Mouse (Mus musculus) neural tube, embryonic 15.5 days (tissue): ENCODE data around the gene Myo9a. TPM values are rescaled to one million over a fixed set of nuclear protein-coding genes. Genes with fewer than 3 reads are reported as not detected.
"Not testable (repeated sequence)": the region's sequence is repeated elsewhere in the genome, so short reads cannot be mapped to it uniquely, and the experiment has no call there.

ENCODE experiments used
- ATAC-seq: fragments of 200-750 bp; cut with Nextera tagmentation; 2 replicates; pipeline ENCODE4 v1.8.0; 2017; ENCODE audit warnings: mild to moderate bottlenecking, moderate TSS enrichment, moderate library complexity; ENCODE audit not compliant: low FRiP score
- H3K27ac ChIP-seq: fragments of 300-500 bp; sonication (generic); replicated peaks from 2 replicates; pipeline ENCODE4 v1.5.1; 2015; ENCODE audit warnings: mild to moderate bottlenecking, inconsistent platforms
- H3K27me3 ChIP-seq: fragments of 300-500 bp; sonication (generic); replicated peaks from 2 replicates; pipeline ENCODE4 v1.6.1; 2015; ENCODE audit warnings: inconsistent platforms
- H3K36me3 ChIP-seq: fragments of 300-500 bp; sonication (generic); 2 replicates; pipeline ENCODE4 v1.6.1; 2015; ENCODE audit warnings: inconsistent platforms
- H3K4me1 ChIP-seq: fragments of 300-500 bp; sonication (generic); 2 replicates; pipeline ENCODE4 v1.6.1; 2015; ENCODE audit warnings: inconsistent platforms
- H3K4me2 ChIP-seq: fragments of 300-500 bp; sonication (generic); 2 replicates; pipeline ENCODE4 v1.6.1; 2015; ENCODE audit warnings: inconsistent platforms, mild to moderate bottlenecking, moderate library complexity
- H3K4me3 ChIP-seq: fragments of 300-500 bp; sonication (generic); replicated peaks from 2 replicates; pipeline ENCODE4 v1.5.1; 2015; ENCODE audit warnings: mild to moderate bottlenecking, inconsistent platforms
- H3K9ac ChIP-seq: fragments of 300-500 bp; sonication (generic); replicated peaks from 2 replicates; pipeline ENCODE4 v1.6.1; 2015; ENCODE audit warnings: mild to moderate bottlenecking, inconsistent platforms
- H3K9me3 ChIP-seq: fragments of 300-500 bp; sonication (generic); replicated peaks from 2 replicates; pipeline ENCODE4 v1.6.1; 2016; ENCODE audit warnings: inconsistent platforms
- WGBS: fragments of 180-500 bp; shearing (Covaris S2); methylation state at CpG from one replicate; pipeline ENCODE4 v1.1.7; 2015; ENCODE audit warnings: mixed read lengths; 5-methylcytosine and 5-hydroxymethylcytosine counted together
- polyA plus RNA-seq: library from polyadenylated mRNA; unstranded; fragments of >200 nt; fragmentation: Nextera tagmentation; extraction: Ambion mirVana; gene quantifications from 2 replicates; pipeline ENCODE4 v1.2.1, GENCODE M21; 2015

Gene Myo9a
- polyA plus RNA-seq, 1 experiment from 2014 or later = 23.8 TPM

DNA sequence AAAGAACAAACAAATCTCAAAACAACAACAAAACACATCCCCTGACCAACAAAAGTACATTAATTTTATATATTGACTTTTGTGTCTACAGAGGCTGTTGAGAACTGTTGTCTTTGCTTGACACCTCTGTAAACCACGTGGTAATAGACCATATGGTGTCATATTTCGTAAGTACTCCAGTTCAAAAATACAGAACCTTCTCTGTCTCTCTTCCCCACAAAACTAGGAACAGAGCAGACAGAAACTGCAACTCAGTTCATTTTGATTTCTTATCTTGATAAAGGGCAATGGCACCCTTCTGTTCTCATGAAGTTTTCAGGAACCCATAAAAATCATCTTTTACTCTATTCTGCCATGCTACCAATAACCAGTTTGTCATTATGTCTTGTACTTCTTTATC, 4.5 kb downstream of the Myo9a start:
- Histone ChIP-seq H3K9ac (no peak overlapping the region), H3K9me3 (no peaks in the 10 kb centered on the region), H3K4me2 (no peak overlapping the region), H3K27me3 (no peaks in the 10 kb centered on the region), H3K36me3 (no peaks in the 10 kb centered on the region), H3K4me1 (peaks cover 4% of the 10 kb centered on the region), H3K27ac (no peak overlapping the region), H3K4me3 (no peak overlapping the region)
- 69% methylated on average over 2 of the region's 2 CpGs for WGBS
- ATAC-seq = no peak

DNA sequence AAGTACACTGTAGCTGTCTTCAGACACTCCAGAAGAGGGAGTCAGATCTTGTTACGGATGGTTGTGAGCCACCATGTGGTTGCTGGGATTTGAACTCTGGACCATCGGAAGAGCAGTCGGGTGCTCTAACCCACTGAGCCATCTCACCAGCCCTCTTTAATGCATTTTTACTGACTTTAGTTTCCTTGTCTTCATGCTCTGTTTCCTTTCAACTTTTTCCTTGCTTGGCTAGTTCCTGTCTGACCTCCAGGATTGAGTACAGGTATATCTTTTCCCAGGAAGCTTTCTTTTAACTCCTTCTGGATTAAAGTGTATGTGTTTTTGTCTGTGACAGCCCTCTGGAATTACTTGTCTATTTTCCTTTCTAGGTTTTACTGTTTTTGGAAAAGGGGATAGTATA, 6.3 kb downstream of the Myo9a start:
- not testable (repeated sequence) for H3K27ac ChIP-seq, H3K4me3 ChIP-seq, H3K9me3 ChIP-seq, ATAC-seq, H3K9ac ChIP-seq, H3K4me2 ChIP-seq, H3K4me1 ChIP-seq, H3K36me3 ChIP-seq, H3K27me3 ChIP-seq
- 91% methylated on average over 3 of the region's 3 CpGs for WGBS

DNA sequence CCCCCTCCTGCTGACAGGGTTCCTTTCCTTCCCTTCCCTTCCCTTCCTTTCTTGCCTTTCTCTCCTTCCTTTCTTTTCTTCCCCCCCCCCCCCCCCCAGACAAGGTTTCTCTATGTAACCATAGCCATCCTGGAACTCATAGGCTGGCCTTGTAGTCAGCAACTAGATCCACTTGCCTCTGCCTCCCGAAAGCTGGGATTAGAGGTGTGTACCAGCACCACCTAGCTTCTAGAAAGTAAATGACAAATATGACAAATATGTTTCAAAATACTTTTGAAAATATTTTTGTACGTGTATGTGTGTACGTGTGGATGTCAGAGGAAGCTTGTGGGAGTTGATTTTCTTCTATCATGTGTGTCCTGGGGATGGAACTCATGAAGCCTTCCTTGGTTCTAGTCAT, 9.8 kb downstream of the Myo9a start:
- Histone ChIP-seq H3K27ac (no peak overlapping the region), H3K4me1 (no peaks in the 10 kb centered on the region), H3K9me3 (no peaks in the 10 kb centered on the region), H3K4me2 (no peak overlapping the region), H3K9ac (no peak overlapping the region), H3K36me3 (no peaks in the 10 kb centered on the region), H3K27me3 (no peaks in the 10 kb centered on the region), H3K4me3 (no peak overlapping the region)
- WGBS = 83% methylated on average over 3 of the region's 3 CpGs
- no peak for ATAC-seq

DNA sequence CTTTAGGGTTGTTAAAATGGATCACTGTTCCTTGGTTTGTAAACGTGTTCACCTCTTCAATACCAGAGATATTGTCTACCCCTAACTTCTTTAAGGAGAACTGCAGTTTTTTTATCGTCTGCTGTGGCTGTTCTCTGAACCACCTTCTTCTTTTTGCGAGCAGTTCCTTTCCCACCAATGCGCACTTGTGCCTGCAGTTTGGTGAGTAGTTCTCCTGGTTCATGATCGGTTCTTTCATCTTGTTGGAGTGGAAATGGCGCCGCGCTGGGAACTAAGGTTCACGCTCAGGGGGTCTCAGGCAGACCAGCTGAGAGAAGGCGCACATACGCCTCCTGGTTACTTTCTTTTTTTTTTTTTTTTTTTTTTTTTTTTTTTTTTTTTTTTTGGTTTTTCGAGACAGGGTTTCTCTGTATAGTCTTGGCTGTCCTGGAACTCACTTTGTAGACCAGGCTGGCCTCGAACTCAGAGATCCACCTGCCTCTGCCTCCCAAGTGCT, 16.3 kb downstream of the Myo9a start:
- not testable (repeated sequence) for ATAC-seq, H3K4me3 ChIP-seq, H3K27me3 ChIP-seq, H3K4me1 ChIP-seq, H3K27ac ChIP-seq, H3K9ac ChIP-seq, H3K4me2 ChIP-seq, H3K36me3 ChIP-seq, H3K9me3 ChIP-seq
- WGBS = 92% methylated on average over 12 of the region's 13 CpGs

DNA sequence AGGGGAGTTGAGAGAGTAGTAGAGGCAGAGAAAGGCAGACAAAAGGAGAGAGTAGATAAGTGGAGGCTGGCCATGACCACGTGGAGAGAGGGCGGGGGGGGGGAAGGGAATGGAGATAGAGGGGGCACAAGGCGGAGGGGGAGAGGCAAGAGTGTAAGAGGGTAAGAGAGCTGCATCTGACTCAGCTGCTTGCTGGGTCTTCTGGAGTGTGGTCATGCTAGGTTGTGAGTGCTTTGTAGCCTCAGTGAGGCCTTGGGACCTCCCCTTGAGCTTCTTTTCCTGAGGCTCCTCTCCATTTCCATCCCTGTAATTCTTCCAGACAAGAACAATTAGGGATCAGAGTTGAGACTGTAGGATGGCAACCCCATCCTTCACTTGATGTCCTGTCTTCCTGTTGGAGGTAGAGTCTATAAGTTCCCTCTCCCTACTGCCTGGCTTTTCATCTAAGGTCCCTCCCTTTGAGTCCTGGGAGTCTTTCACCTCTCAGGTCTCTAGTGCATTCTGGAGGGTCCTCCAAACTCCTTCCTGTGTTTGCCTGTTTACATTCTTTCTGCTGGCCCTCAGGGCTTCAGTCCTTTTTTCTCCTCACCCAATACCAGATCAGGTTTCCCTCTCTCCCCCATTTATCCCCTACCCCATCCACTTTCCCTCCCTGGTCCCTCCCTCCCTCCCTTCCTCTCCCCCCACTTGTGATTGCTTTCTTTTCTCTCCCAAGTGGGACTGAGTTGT, 55.5 kb downstream of the Myo9a start:
- 79% methylated on average over 3 of the region's 3 CpGs for WGBS
- H3K4me3 ChIP-seq, H3K9me3 ChIP-seq, H3K9ac ChIP-seq, H3K27ac ChIP-seq, H3K4me1 ChIP-seq, H3K4me2 ChIP-seq, ATAC-seq, H3K27me3 ChIP-seq: not testable (repeated sequence)
- H3K36me3 ChIP-seq = peaks cover 32% of the 10 kb centered on the region

DNA sequence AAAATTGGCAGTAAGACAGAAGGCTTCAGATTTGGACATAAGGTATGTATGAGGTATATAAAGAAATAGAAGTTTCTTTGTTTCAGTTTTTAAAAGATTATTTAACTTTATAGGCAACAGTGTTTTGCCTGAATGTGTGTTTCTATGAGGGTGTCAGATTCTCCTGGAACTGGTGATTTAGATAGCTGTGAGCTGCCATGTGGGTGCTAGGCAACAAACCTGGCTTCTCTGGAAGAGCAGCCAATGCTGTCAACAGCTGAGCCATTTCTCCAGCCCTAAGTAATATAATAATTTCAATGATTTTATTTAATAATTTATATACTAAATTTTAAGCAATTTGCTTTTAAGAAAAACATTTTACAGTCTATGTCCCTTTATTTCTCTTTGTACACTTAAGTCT, 133.9 kb downstream of the Myo9a start:
- no peak overlapping the region for H3K4me3 ChIP-seq
- H3K9ac ChIP-seq = no peak overlapping the region
- no peak overlapping the region for H3K4me2 ChIP-seq
- H3K4me1 ChIP-seq = no peaks in the 10 kb centered on the region
- H3K36me3 ChIP-seq = peaks cover 13% of the 10 kb centered on the region
- H3K27ac ChIP-seq = no peak overlapping the region
- H3K27me3 ChIP-seq = no peaks in the 10 kb centered on the region
- H3K9me3 ChIP-seq = no peaks in the 10 kb centered on the region
- ATAC-seq = no peak

GRCm38 (mm10) chr9:59903382-59903781, 152.7 kb downstream of the Myo9a start:
- ATAC-seq = no peak
- no peak overlapping the region for H3K27ac ChIP-seq
- H3K9me3 ChIP-seq = no peaks in the 10 kb centered on the region
- no peak overlapping the region for H3K4me2 ChIP-seq
- no peaks in the 10 kb centered on the region for H3K4me1 ChIP-seq
- H3K4me3 ChIP-seq = no peak overlapping the region
- peaks cover 31% of the 10 kb centered on the region for H3K36me3 ChIP-seq
- 89% methylated on average over 1 of the region's 1 CpGs for WGBS
- no peak overlapping the region for H3K9ac ChIP-seq
- H3K27me3 ChIP-seq = no peaks in the 10 kb centered on the region

DNA sequence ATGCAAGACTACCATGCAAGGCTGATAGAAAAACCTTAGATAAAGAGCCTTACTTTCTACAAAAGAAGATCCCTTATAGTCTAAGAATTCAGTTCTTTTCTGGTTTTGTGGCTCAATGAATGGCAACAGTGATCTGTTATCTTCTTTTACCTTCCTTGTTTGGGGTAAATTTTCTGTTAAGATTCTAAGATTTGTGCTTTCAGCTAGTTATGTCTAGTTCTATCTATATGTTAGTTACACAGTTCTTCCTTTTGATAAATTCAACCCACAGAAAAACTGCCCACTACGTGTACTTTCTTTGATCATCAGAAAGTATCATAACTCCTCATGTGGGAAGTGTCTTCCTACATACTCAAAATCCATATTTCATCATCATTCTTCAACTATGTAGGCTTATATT, 164.1 kb downstream of the Myo9a start:
- WGBS = 91% methylated on average over 1 of the region's 1 CpGs
- Histone ChIP-seq H3K36me3 (peaks cover 24% of the 10 kb centered on the region), H3K27ac (no peak overlapping the region)

GRCm38 (mm10) chr9:59930248-59930647, 179.6 kb downstream of the Myo9a start:
- Histone ChIP-seq H3K4me3 (no peak overlapping the region), H3K36me3 (peaks cover 13% of the 10 kb centered on the region; the same call in 1 of the 2 replicates), H3K9me3 (no peaks in the 10 kb centered on the region), H3K27me3 (no peaks in the 10 kb centered on the region), H3K27ac (no peak overlapping the region), H3K4me2 (no peak overlapping the region), H3K9ac (no peak overlapping the region), H3K4me1 (no peaks in the 10 kb centered on the region)
- ATAC-seq = no peak
- 82% methylated on average over 3 of the region's 3 CpGs for WGBS

More for the DNA sequence above, 164.1 kb downstream of the Myo9a start:
- Histone ChIP-seq H3K4me1 (no peaks in the 10 kb centered on the region), H3K27me3 (no peaks in the 10 kb centered on the region), H3K4me2 (no peak overlapping the region), H3K9me3 (no peaks in the 10 kb centered on the region), H3K9ac (no peak overlapping the region), H3K4me3 (no peak overlapping the region)
- ATAC-seq = no peak

DNA sequence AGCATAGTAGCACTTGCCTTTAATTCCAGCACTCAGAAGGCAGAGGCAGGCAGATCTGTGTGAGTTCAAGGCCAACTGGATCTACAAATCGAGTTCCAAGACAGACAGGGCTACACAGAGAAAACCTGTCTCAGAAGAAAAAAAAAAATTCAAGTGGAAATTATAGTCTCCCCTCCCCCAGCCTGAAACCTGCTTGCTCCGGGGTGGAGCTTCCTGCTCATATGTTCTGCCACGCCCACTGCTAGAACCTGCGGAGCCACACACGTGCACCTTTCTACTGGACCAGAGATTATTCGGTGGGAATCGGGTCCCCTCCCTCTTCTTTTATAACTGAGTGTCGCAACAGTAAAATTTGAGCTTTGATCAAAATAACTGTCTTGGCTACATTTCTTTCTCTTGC, 185.2 kb downstream of the Myo9a start:
- not testable (repeated sequence) for H3K9ac ChIP-seq, H3K4me3 ChIP-seq, H3K9me3 ChIP-seq, H3K4me1 ChIP-seq, ATAC-seq, H3K4me2 ChIP-seq, H3K36me3 ChIP-seq, H3K27ac ChIP-seq, H3K27me3 ChIP-seq
- WGBS = 87% methylated on average over 8 of the region's 8 CpGs

DNA sequence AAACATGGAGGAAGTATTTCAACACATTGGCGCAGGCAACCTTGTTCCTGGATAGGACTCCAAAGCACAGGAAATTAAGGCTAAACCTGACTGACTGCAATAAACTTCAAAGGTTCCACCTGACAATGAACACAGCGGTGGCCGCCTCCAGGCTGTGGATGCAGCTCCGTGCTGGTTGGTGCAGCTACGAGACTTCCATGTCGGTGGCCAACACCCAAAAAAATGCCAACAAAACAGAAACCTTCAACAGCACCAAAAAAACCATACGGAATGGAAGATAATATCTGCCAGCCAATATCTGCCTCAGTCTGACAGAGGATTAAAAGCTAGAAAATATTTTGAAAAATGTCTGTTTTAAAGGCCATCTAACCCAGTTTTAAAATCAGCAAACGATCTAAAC, 187.8 kb downstream of the Myo9a start:
- Histone ChIP-seq H3K27me3 (no peaks in the 10 kb centered on the region), H3K36me3 (no peaks in the 10 kb centered on the region), H3K4me3 (no peak overlapping the region), H3K9ac (no peak overlapping the region), H3K4me2 (no peak overlapping the region), H3K27ac (no peak overlapping the region), H3K9me3 (no peaks in the 10 kb centered on the region), H3K4me1 (peaks cover 3% of the 10 kb centered on the region; the same call in 1 of the 2 replicates)
- 80% methylated on average over 8 of the region's 8 CpGs for WGBS
- ATAC-seq = no peak

DNA sequence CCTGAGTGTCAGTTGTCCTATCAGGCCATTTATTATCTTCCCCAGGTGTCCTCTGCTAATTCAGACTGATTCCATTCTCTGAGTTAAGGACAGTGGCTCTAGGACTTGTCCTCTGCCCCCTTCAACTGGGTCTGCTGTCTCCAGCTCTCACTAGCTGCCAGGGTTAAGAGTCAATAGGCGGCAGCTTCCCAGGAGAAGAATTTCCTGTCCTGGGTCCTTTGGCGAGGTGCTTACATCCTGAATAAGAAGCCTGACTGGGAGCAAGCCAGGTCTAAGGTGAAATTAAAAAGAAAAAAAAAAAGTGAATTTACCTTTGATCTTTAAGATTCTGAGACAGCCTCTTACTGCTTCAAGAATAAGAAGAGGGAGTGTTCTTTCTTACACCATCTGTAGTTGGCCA, 189.0 kb downstream of the Myo9a start:
- no peak for ATAC-seq
- no peak overlapping the region for H3K9ac ChIP-seq

More for the DNA sequence above, 189.0 kb downstream of the Myo9a start:
- H3K27me3 ChIP-seq = no peaks in the 10 kb centered on the region
- peaks cover 3% of the 10 kb centered on the region; the same call in 1 of the 2 replicates for H3K4me1 ChIP-seq
- H3K27ac ChIP-seq = no peak overlapping the region
- H3K4me2 ChIP-seq = no peak overlapping the region
- no peaks in the 10 kb centered on the region for H3K9me3 ChIP-seq
- H3K36me3 ChIP-seq = no peaks in the 10 kb centered on the region
- no peak overlapping the region for H3K4me3 ChIP-seq
- WGBS = 83% methylated on average over 2 of the region's 2 CpGs
